Mouse (Mus musculus) spleen, adult 2 months (tissue): ENCODE data around the gene Dusp10.

ENCODE experiments used
- CTCF ChIP-seq: fragments of 200-500 bp; IDR thresholded peaks from 2 replicates; pipeline ENCODE4 v1.5.1; 2011; ENCODE audit warnings: mild to moderate bottlenecking, inconsistent platforms; ENCODE audit not compliant: insufficient read depth, insufficient read length, insufficient replicate concordance; ENCODE audit errors: extremely low read depth
- POLR2A ChIP-seq: fragments of 200-500 bp; IDR thresholded peaks from 2 replicates; pipeline ENCODE4 v1.6.1; 2011; ENCODE audit warnings: low read depth, low read length, inconsistent platforms

DNA sequence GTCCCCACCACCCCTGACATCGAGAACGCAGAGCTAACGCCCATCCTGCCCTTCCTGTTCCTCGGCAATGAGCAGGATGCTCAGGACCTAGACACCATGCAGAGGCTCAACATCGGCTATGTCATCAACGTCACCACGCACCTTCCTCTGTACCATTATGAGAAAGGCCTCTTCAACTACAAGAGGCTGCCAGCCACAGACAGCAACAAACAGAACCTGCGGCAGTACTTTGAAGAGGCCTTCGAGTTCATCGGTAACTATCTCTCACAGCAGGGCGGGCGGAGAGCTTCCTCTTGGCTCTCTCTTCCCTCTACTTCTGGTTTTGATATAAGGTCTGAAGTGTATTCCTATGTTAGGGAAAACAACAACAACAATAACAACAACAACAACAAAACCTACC, 55.9 kb downstream of the Dusp10 start:
- TF ChIP-seq POLR2A, result no peak
- TF ChIP-seq CTCF, result no peak
